Mouse (Mus musculus): ENCODE measurements around the gene Adamtsl3. TPM values are rescaled to one million over a fixed set of nuclear protein-coding genes. Genes with fewer than 3 reads are reported as not detected.
A peak's percentile ranks its signal among the peaks of the same experiment; 100 is the strongest.

Gene Adamtsl3
- total RNA-seq, 2 experiments from 2014 or later = 1.5 to 1.8 TPM

- DNase-seq (ENCODE audit: extremely low spot score in 1 of 2, low spot score in 1 of 2) = no peak
These were observed 155.5 kb downstream of the Adamtsl3 start for GRCm38 (mm10) chr7:82491018-82491417.

DNA sequence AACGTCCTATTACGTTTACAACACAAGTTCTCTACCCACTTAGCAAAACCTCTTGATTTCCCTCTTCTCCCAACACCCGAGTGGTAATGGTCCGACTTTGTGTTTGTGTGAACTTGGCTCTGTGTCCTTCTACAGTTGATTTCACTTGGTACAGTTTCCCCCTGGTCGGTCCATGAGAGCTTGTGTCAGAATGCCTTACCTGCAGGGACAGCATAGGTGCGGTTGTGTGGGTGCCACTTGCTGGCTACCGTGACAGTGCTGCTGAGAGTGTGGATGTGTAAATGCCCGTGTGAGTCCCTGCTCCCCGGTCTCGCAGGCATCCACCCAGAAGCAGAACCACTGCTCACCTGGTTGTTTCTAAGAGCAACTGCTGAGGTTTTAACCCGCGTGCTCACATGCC lies 157.4 kb downstream of the Adamtsl3 start:
- DNase-seq (ENCODE audit: extremely low spot score in 1 of 2, low spot score in 1 of 2) = no peak

DNA sequence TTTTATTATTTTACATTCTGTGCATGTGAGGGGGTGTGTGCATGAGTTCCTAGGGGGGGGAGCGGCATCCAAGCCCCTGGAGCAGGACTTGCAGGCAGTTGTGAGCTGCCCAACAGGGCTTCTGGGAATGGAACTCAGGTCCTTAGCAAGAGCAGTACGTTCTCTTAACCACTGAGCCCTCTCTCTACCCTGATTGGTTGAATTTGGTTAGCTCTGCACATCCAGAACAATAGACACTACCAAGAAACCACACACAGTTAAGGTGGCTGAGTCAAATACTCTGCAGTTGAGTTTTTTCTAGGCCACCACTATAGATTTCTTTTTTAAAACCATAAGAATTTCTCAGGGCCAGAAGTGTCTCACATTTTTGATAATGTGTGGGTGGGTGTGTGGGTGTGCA lies 158.7 kb downstream of the Adamtsl3 start:
- no peak for DNase-seq (ENCODE audit: extremely low spot score in 1 of 2, low spot score in 1 of 2)

- DNase-seq (ENCODE audit: extremely low spot score in 1 of 2, low spot score in 1 of 2) = no peak
These were observed 161.6 kb downstream of the Adamtsl3 start for GRCm38 (mm10) chr7:82497064-82497463.

- DNase-seq (ENCODE audit: extremely low spot score in 1 of 2, low spot score in 1 of 2) = no peak
These were observed 165.8 kb downstream of the Adamtsl3 start for GRCm38 (mm10) chr7:82501306-82501705.

- no peak for DNase-seq (ENCODE audit: extremely low spot score in 1 of 2, low spot score in 1 of 2)
These were observed 167.0 kb downstream of the Adamtsl3 start for GRCm38 (mm10) chr7:82502511-82502910.

GRCm38 (mm10) chr7:82504101-82504500 lies 168.6 kb downstream of the Adamtsl3 start:
- peak; percentile 45 to 75 for DNase-seq (ENCODE audit: extremely low spot score in 1 of 2, low spot score in 1 of 2)

- DNase-seq (ENCODE audit: extremely low spot score in 1 of 2, low spot score in 1 of 2) = no peak
These were observed 195.1 kb downstream of the Adamtsl3 start for GRCm38 (mm10) chr7:82530583-82530982.

DNA sequence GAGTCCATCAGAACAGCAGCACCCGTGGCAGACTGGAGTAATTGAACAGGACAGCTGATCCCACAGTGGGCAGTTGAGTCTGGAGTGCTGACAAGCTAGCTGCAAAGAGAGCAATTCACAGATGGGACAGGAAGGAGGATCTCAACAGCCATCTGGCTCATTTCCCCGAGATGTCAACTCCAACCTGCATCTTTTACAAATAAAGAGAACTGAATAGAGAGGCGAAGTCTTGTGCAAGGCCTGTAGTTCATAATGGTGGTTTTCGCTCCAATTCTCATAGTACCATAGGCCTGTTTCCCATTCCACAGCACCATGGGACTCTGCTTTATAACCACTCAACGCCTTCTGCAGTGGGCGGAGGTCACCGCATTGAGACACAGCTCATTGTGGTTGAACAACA lies 195.9 kb downstream of the Adamtsl3 start:
- DNase-seq (ENCODE audit: extremely low spot score in 1 of 2, low spot score in 1 of 2) = no peak

DNA sequence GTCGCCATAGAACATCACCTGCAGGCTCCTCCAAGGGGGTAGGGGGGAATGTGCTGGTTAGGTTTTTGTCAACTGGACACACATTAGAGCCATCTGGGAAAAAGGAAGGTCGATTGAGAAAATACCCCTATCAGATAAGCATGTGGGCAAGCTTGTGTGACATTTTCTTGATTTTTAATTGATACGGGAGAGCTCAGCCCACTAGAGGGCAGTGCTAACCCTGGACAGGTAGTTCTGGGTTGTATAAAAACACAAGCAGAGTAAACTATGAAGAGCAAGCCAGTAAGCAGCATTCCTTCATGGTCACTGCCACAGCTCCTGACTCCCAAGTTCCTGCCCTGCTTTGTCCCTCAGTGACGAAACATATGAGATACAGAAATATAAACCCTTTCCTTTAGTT lies 197.7 kb downstream of the Adamtsl3 start:
- no peak for DNase-seq (ENCODE audit: extremely low spot score in 1 of 2, low spot score in 1 of 2)

- DNase-seq (ENCODE audit: extremely low spot score in 1 of 2, low spot score in 1 of 2) = no peak
These were observed 198.4 kb downstream of the Adamtsl3 start for GRCm38 (mm10) chr7:82533747-82534504.

DNA sequence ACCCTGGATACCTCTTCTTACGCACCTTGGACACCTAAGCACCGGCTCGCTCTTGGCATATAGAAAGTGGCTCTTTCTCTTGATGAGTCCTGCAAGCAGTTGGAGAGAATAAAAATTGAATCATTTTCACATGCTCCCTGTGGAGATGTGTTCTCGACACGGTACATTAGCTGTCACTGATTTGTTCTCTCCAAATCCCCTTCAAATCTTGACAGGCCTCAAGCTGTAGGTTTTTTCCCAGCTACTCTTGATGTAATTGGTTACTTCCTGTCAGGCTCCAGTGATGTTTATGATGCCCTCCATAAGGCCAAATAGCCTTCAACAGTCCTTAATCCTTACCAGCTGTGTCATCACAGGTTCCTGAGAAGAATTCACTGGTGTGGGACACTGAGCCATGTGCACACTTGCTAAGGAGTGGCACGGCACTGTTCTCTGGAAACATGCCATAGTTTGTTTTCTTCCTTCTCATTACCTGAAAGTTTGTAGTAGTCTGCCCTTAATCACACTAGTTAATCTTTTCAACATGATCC lies 209.0 kb downstream of the Adamtsl3 start:
- DNase-seq (ENCODE audit: extremely low spot score in 1 of 2, low spot score in 1 of 2) = no peak

GRCm38 (mm10) chr7:82552005-82552404 lies 216.5 kb downstream of the Adamtsl3 start:
- DNase-seq (ENCODE audit: extremely low spot score in 1 of 2, low spot score in 1 of 2) = no peak

GRCm38 (mm10) chr7:82555803-82556202 lies 220.3 kb downstream of the Adamtsl3 start:
- DNase-seq (ENCODE audit: extremely low spot score in 1 of 2, low spot score in 1 of 2) = no peak

- no peak for DNase-seq (ENCODE audit: extremely low spot score in 1 of 2, low spot score in 1 of 2)
These were observed 220.9 kb downstream of the Adamtsl3 start for GRCm38 (mm10) chr7:82556417-82556816.

GRCm38 (mm10) chr7:82557111-82557510 lies 221.6 kb downstream of the Adamtsl3 start:
- DNase-seq (ENCODE audit: extremely low spot score in 1 of 2, low spot score in 1 of 2) = no peak

DNA sequence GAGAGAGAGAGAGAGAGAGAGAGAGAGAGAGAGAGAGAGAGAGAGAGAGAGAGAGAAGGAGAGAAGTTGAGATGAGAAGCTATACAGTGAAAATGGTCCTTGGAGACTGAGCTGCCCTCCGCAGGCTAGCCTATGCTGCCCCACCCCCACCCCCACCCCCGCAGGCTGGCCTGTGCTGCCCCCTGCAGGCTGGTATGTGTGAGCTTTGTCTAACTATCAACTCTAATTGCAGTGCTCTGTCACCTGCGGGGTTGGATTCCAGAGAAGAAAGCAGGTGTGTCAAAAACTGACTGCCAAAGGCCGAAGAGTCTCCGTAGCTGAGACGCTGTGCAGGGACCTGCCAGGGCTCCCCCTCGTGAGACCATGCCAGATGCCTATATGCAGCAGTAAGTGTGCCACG lies 231.2 kb downstream of the Adamtsl3 start:
- no peak for DNase-seq (ENCODE audit: extremely low spot score in 1 of 2, low spot score in 1 of 2)

GRCm38 (mm10) chr7:82567811-82568210 lies 232.3 kb downstream of the Adamtsl3 start:
- no peak for DNase-seq (ENCODE audit: extremely low spot score in 1 of 2, low spot score in 1 of 2)

GRCm38 (mm10) chr7:82572981-82573380 lies 237.5 kb downstream of the Adamtsl3 start:
- DNase-seq (ENCODE audit: extremely low spot score in 1 of 2, low spot score in 1 of 2) = no peak

DNA sequence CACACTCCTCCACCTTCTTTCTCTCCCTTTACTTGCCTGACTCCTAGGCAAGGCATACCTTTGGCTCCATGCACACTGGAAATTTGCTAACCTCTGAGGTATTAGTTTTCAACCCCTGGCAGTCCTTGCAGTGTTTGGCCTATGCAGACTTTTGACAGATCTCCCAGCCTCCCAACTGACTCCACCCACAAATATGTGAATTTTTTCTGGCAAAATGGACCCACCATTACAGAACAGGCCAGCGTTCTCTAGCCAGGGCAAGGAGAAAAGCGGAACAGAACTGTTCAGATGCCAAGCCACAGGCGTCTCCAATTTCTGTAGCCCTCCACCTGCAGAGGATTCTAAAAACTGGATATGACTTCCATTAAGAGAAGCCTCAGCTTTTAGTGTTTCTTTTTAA lies 244.5 kb downstream of the Adamtsl3 start:
- DNase-seq (ENCODE audit: extremely low spot score in 1 of 2, low spot score in 1 of 2) = no peak

GRCm38 (mm10) chr7:82581802-82582201 lies 246.3 kb downstream of the Adamtsl3 start:
- DNase-seq (ENCODE audit: extremely low spot score in 1 of 2, low spot score in 1 of 2) = no peak

DNA sequence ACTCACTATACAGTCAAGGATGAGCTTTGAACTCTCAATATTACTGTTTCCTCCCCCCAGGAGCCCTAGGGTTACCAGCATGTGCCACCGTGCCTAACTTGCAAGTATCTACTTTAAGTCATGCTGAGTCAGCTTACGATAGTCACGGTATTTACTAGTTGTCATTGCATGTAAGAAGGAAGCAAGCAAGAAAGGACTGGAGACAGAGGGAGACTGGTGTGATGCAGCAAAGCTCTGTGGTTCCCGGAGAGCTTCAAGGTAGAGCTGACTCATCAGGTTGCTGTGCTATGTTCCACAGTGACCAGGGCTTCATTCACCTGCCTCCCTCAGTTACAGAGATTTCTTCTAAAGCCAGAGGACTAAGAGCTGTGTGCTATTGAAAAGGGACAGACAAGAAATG lies 247.0 kb downstream of the Adamtsl3 start:
- DNase-seq (ENCODE audit: extremely low spot score in 1 of 2, low spot score in 1 of 2) = no peak
